Mouse (Mus musculus) right cerebral cortex, postnatal 14 days (tissue): ENCODE results near the gene B4galt2.

ENCODE experiments used
- DNase-seq: peaks from one replicate; pipeline ENCODE4 v3.0.0; 2022

B4galt2 gene

GRCm38 (mm10) chr4:117906196-117906595, 22.9 kb upstream of the B4galt2 start:
- DNase-seq: no peak

- DNase-seq: no peak
These were observed 21.5 kb upstream of the B4galt2 start for GRCm38 (mm10) chr4:117904761-117905160.

- DNase-seq: no peak
These were observed 20.8 kb upstream of the B4galt2 start for GRCm38 (mm10) chr4:117904094-117904493.

GRCm38 (mm10) chr4:117898111-117898510, 14.8 kb upstream of the B4galt2 start:
- DNase-seq: no peak

GRCm38 (mm10) chr4:117896031-117896430, 12.7 kb upstream of the B4galt2 start:
- DNase-seq: no peak

- no peak for DNase-seq
These were observed 12.1 kb upstream of the B4galt2 start for GRCm38 (mm10) chr4:117895339-117895738.

- DNase-seq: no peak
These were observed 11.3 kb upstream of the B4galt2 start for GRCm38 (mm10) chr4:117894601-117895000.

GRCm38 (mm10) chr4:117893376-117893775, 10.1 kb upstream of the B4galt2 start:
- no peak for DNase-seq

- DNase-seq: peak; percentile 68
These were observed 8.5 kb upstream of the B4galt2 start, which contains the start of gene Dph2 for GRCm38 (mm10) chr4:117891738-117892161. Gene Dph2 (minus strand): TSS chr4:117892032.

- no peak for DNase-seq
These were observed 7.5 kb upstream of the B4galt2 start for GRCm38 (mm10) chr4:117890750-117891149.

- no peak for DNase-seq
These were observed 6.7 kb upstream of the B4galt2 start for GRCm38 (mm10) chr4:117890031-117890430.

GRCm38 (mm10) chr4:117889471-117889870, 6.2 kb upstream of the B4galt2 start:
- no peak for DNase-seq

- no peak for DNase-seq
These were observed 4.6 kb upstream of the B4galt2 start for GRCm38 (mm10) chr4:117887920-117888319.

GRCm38 (mm10) chr4:117887133-117887532, 3.8 kb upstream of the B4galt2 start, which contains the start of gene Atp6v0b:
Gene Atp6v0b (minus strand): TSS chr4:117887333.
- DNase-seq: peak; percentile 96

GRCm38 (mm10) chr4:117886644-117887043, 3.4 kb upstream of the B4galt2 start:
- DNase-seq: no peak

- DNase-seq: no peak
These were observed 2.7 kb upstream of the B4galt2 start for GRCm38 (mm10) chr4:117885994-117886393.

- no peak for DNase-seq
These were observed 1.8 kb upstream of the B4galt2 start for GRCm38 (mm10) chr4:117885093-117885492.

- no peak for DNase-seq
These were observed 859 bp upstream of the B4galt2 start for GRCm38 (mm10) chr4:117884146-117884545.

- no peak for DNase-seq
These were observed 4.6 kb downstream of the B4galt2 start for GRCm38 (mm10) chr4:117878703-117879102.

GRCm38 (mm10) chr4:117878301-117878700, 5.0 kb downstream of the B4galt2 start:
- no peak for DNase-seq

GRCm38 (mm10) chr4:117873615-117874014, 9.7 kb downstream of the B4galt2 start:
- DNase-seq: no peak

GRCm38 (mm10) chr4:117872471-117872886, 10.8 kb downstream of the B4galt2 start, which contains the start of gene Ccdc24:
Gene Ccdc24 (minus strand): TSS chr4:117872557.
- DNase-seq: no peak

- DNase-seq: no peak
These were observed 11.5 kb downstream of the B4galt2 start for GRCm38 (mm10) chr4:117871787-117872186.

GRCm38 (mm10) chr4:117870437-117870836, 12.8 kb downstream of the B4galt2 start:
- no peak for DNase-seq

- DNase-seq: no peak
These were observed 14.0 kb downstream of the B4galt2 start for GRCm38 (mm10) chr4:117869317-117869716.
